Mouse (Mus musculus): ENCODE measurements around the gene Unc5c. TPM values are rescaled to one million over a fixed set of nuclear protein-coding genes. Genes with fewer than 3 reads are reported as not detected.

Unc5c gene
- polyA plus RNA-seq, 1 experiment from 2014 or later = 15.1 TPM

GRCm38 (mm10) chr3:141596881-141597280 is 131.9 kb downstream of the Unc5c start:
- Histone ChIP-seq H3K36me3 (ENCODE audit: control insufficient read depth, insufficient read depth, low read length) (no peaks in the 10 kb centered on the region), H3K27me3 (ENCODE audit: control insufficient read depth, insufficient read depth, low read length) (no peaks in the 10 kb centered on the region), H3K9ac (replicated peaks; ENCODE audit: low read length) (no peak overlapping the region), H3K4me1 (ENCODE audit: control insufficient read depth, insufficient read depth, low read length) (peaks cover 13% of the 10 kb centered on the region), H3K4me2 (ENCODE audit: low read length) (no peak overlapping the region), H3K4me3 (replicated peaks; ENCODE audit: low read depth, low read length) (no peak overlapping the region), H3K27ac (replicated peaks; ENCODE audit: low read depth, low read length) (no peak overlapping the region), H3K9me3 (ENCODE audit: control insufficient read depth, low read length) (no peaks in the 10 kb centered on the region)
- 81% methylated on average over 1 of the region's 1 CpGs for WGBS
- ATAC-seq (ENCODE audit: low FRiP score, low TSS enrichment) (no peak), DNase-seq (no peak)

- peaks cover 13% of the 10 kb centered on the region for H3K4me1 ChIP-seq (ENCODE audit: control insufficient read depth, insufficient read depth, low read length)
- no peak for ATAC-seq (ENCODE audit: low FRiP score, low TSS enrichment)
- H3K9me3 ChIP-seq (ENCODE audit: control insufficient read depth, low read length) = no peaks in the 10 kb centered on the region
- no peak overlapping the region for H3K4me2 ChIP-seq (ENCODE audit: low read length)
- no peak overlapping the region for H3K9ac ChIP-seq (replicated peaks; ENCODE audit: low read length)
- 79% methylated on average over 2 of the region's 2 CpGs for WGBS
- H3K27me3 ChIP-seq (ENCODE audit: control insufficient read depth, insufficient read depth, low read length) = no peaks in the 10 kb centered on the region
- DNase-seq = no peak
- H3K36me3 ChIP-seq (ENCODE audit: control insufficient read depth, insufficient read depth, low read length) = no peaks in the 10 kb centered on the region
- H3K27ac ChIP-seq (replicated peaks; ENCODE audit: low read depth, low read length) = no peak overlapping the region
- no peak overlapping the region for H3K4me3 ChIP-seq (replicated peaks; ENCODE audit: low read depth, low read length)
Measured at GRCm38 (mm10) chr3:141597974-141598373, 133.0 kb downstream of the Unc5c start.

- no peaks in the 10 kb centered on the region for H3K36me3 ChIP-seq (ENCODE audit: control insufficient read depth, insufficient read depth, low read length)
- no peak for ATAC-seq (ENCODE audit: low FRiP score, low TSS enrichment)
- 86% methylated on average over 2 of the region's 2 CpGs for WGBS
Measured at GRCm38 (mm10) chr3:141598936-141599335, 133.9 kb downstream of the Unc5c start.

GRCm38 (mm10) chr3:141601072-141601549 is 136.1 kb downstream of the Unc5c start:
- no peaks in the 10 kb centered on the region for H3K36me3 ChIP-seq (ENCODE audit: control insufficient read depth, insufficient read depth, low read length)
- H3K27ac ChIP-seq (replicated peaks; ENCODE audit: low read depth, low read length) = no peak overlapping the region
- H3K4me1 ChIP-seq (ENCODE audit: control insufficient read depth, insufficient read depth, low read length) = peaks cover 13% of the 10 kb centered on the region
- H3K4me2 ChIP-seq (ENCODE audit: low read length) = 0 out of 2 replicates have a peak overlapping the region, but pooled peaks have one; percentile 17
- H3K27me3 ChIP-seq (ENCODE audit: control insufficient read depth, insufficient read depth, low read length) = no peaks in the 10 kb centered on the region
- WGBS = 11% methylated on average over 6 of the region's 6 CpGs
- ATAC-seq (ENCODE audit: low FRiP score, low TSS enrichment) = peak; percentile 70
- no peaks in the 10 kb centered on the region for H3K9me3 ChIP-seq (ENCODE audit: control insufficient read depth, low read length)
- no peak overlapping the region for H3K9ac ChIP-seq (replicated peaks; ENCODE audit: low read length)
- no peak overlapping the region for H3K4me3 ChIP-seq (replicated peaks; ENCODE audit: low read depth, low read length)
- DNase-seq = peak; percentile 52

More at GRCm38 (mm10) chr3:141598936-141599335, 133.9 kb downstream of the Unc5c start:
- peaks cover 13% of the 10 kb centered on the region for H3K4me1 ChIP-seq (ENCODE audit: control insufficient read depth, insufficient read depth, low read length)
- H3K4me2 ChIP-seq (ENCODE audit: low read length) = no peak overlapping the region
- H3K9ac ChIP-seq (replicated peaks; ENCODE audit: low read length) = no peak overlapping the region
- H3K27me3 ChIP-seq (ENCODE audit: control insufficient read depth, insufficient read depth, low read length) = no peaks in the 10 kb centered on the region
- no peak overlapping the region for H3K4me3 ChIP-seq (replicated peaks; ENCODE audit: low read depth, low read length)
- DNase-seq = no peak
- no peak overlapping the region for H3K27ac ChIP-seq (replicated peaks; ENCODE audit: low read depth, low read length)
- no peaks in the 10 kb centered on the region for H3K9me3 ChIP-seq (ENCODE audit: control insufficient read depth, low read length)

- ATAC-seq (ENCODE audit: low FRiP score, low TSS enrichment) (no peak), DNase-seq (no peak)
- no peaks in the 10 kb centered on the region for H3K9me3 ChIP-seq (ENCODE audit: control insufficient read depth, low read length)
- H3K4me3 ChIP-seq (replicated peaks; ENCODE audit: low read depth, low read length) = no peak overlapping the region
- no peak overlapping the region for H3K4me2 ChIP-seq (ENCODE audit: low read length)
- H3K9ac ChIP-seq (replicated peaks; ENCODE audit: low read length) = no peak overlapping the region
- no peak overlapping the region for H3K27ac ChIP-seq (replicated peaks; ENCODE audit: low read depth, low read length)
- 73% methylated on average over 1 of the region's 1 CpGs for WGBS
- no peaks in the 10 kb centered on the region for H3K27me3 ChIP-seq (ENCODE audit: control insufficient read depth, insufficient read depth, low read length)
- H3K36me3 ChIP-seq (ENCODE audit: control insufficient read depth, insufficient read depth, low read length) = no peaks in the 10 kb centered on the region
- H3K4me1 ChIP-seq (ENCODE audit: control insufficient read depth, insufficient read depth, low read length) = no peaks in the 10 kb centered on the region
Measured at GRCm38 (mm10) chr3:141616718-141617117, 151.7 kb downstream of the Unc5c start.

GRCm38 (mm10) chr3:141618675-141619074 is 153.7 kb downstream of the Unc5c start:
- WGBS = 80% methylated on average over 1 of the region's 1 CpGs
- no peaks in the 10 kb centered on the region for H3K27me3 ChIP-seq (ENCODE audit: control insufficient read depth, insufficient read depth, low read length)
- no peak overlapping the region for H3K27ac ChIP-seq (replicated peaks; ENCODE audit: low read depth, low read length)
- ATAC-seq (ENCODE audit: low FRiP score, low TSS enrichment) = no peak
- no peaks in the 10 kb centered on the region for H3K4me1 ChIP-seq (ENCODE audit: control insufficient read depth, insufficient read depth, low read length)
- H3K4me3 ChIP-seq (replicated peaks; ENCODE audit: low read depth, low read length) = no peak overlapping the region
- H3K4me2 ChIP-seq (ENCODE audit: low read length) = no peak overlapping the region
- no peaks in the 10 kb centered on the region for H3K9me3 ChIP-seq (ENCODE audit: control insufficient read depth, low read length)
- no peak overlapping the region for H3K9ac ChIP-seq (replicated peaks; ENCODE audit: low read length)
- no peak for DNase-seq
- H3K36me3 ChIP-seq (ENCODE audit: control insufficient read depth, insufficient read depth, low read length) = no peaks in the 10 kb centered on the region

- H3K4me1 ChIP-seq (ENCODE audit: control insufficient read depth, insufficient read depth, low read length) = no peaks in the 10 kb centered on the region
- H3K4me3 ChIP-seq (replicated peaks; ENCODE audit: low read depth, low read length) = no peak overlapping the region
- DNase-seq (no peak), ATAC-seq (ENCODE audit: low FRiP score, low TSS enrichment) (no peak)
- no peaks in the 10 kb centered on the region for H3K27me3 ChIP-seq (ENCODE audit: control insufficient read depth, insufficient read depth, low read length)
- 91% methylated on average over 1 of the region's 1 CpGs for WGBS
- H3K9me3 ChIP-seq (ENCODE audit: control insufficient read depth, low read length) = no peaks in the 10 kb centered on the region
- no peak overlapping the region for H3K4me2 ChIP-seq (ENCODE audit: low read length)
- no peaks in the 10 kb centered on the region for H3K36me3 ChIP-seq (ENCODE audit: control insufficient read depth, insufficient read depth, low read length)
- no peak overlapping the region for H3K9ac ChIP-seq (replicated peaks; ENCODE audit: low read length)
- H3K27ac ChIP-seq (replicated peaks; ENCODE audit: low read depth, low read length) = no peak overlapping the region
Measured at GRCm38 (mm10) chr3:141621496-141621895, 156.5 kb downstream of the Unc5c start.

GRCm38 (mm10) chr3:141626935-141627638 is 162.1 kb downstream of the Unc5c start:
- Histone ChIP-seq H3K4me2 (ENCODE audit: low read length) (no peak overlapping the region), H3K27ac (replicated peaks; ENCODE audit: low read depth, low read length) (no peak overlapping the region), H3K9ac (replicated peaks; ENCODE audit: low read length) (no peak overlapping the region), H3K36me3 (ENCODE audit: control insufficient read depth, insufficient read depth, low read length) (no peaks in the 10 kb centered on the region), H3K4me1 (ENCODE audit: control insufficient read depth, insufficient read depth, low read length) (no peaks in the 10 kb centered on the region), H3K4me3 (replicated peaks; ENCODE audit: low read depth, low read length) (no peak overlapping the region), H3K27me3 (ENCODE audit: control insufficient read depth, insufficient read depth, low read length) (no peaks in the 10 kb centered on the region), H3K9me3 (ENCODE audit: control insufficient read depth, low read length) (no peaks in the 10 kb centered on the region)
- 89% methylated on average over 1 of the region's 1 CpGs for WGBS
- DNase-seq (no peak), ATAC-seq (ENCODE audit: low FRiP score, low TSS enrichment) (no peak)

GRCm38 (mm10) chr3:141627639-141627977 is 162.6 kb downstream of the Unc5c start:
- H3K36me3 ChIP-seq (ENCODE audit: control insufficient read depth, insufficient read depth, low read length) = no peaks in the 10 kb centered on the region
- no peak overlapping the region for H3K4me2 ChIP-seq (ENCODE audit: low read length)
- H3K9ac ChIP-seq (replicated peaks; ENCODE audit: low read length) = no peak overlapping the region
- WGBS = 85% methylated on average over 5 of the region's 5 CpGs
- H3K4me3 ChIP-seq (replicated peaks; ENCODE audit: low read depth, low read length) = no peak overlapping the region
- no peak overlapping the region for H3K27ac ChIP-seq (replicated peaks; ENCODE audit: low read depth, low read length)
- H3K27me3 ChIP-seq (ENCODE audit: control insufficient read depth, insufficient read depth, low read length) = no peaks in the 10 kb centered on the region
- ATAC-seq (ENCODE audit: low FRiP score, low TSS enrichment) (no peak), DNase-seq (no peak)
- no peaks in the 10 kb centered on the region for H3K4me1 ChIP-seq (ENCODE audit: control insufficient read depth, insufficient read depth, low read length)
- no peaks in the 10 kb centered on the region for H3K9me3 ChIP-seq (ENCODE audit: control insufficient read depth, low read length)

All from midbrain, embryonic 14.5 days (tissue).